Mouse (Mus musculus) hindbrain, embryonic 13.5 days (tissue): ENCODE data around the gene St6galnac3. TPM values are rescaled to one million over a fixed set of nuclear protein-coding genes. Genes with fewer than 3 reads are reported as not detected.
"Not testable (repeated sequence)": the region's sequence is repeated elsewhere in the genome, so short reads cannot be mapped to it uniquely, and the experiment has no call there.

Experiments used
- ATAC-seq: fragments of 200-750 bp; cut with Nextera tagmentation; 2 replicates; pipeline ENCODE4 v1.8.0; 2017; ENCODE audit warnings: moderate TSS enrichment; ENCODE audit not compliant: low FRiP score
- H3K27ac ChIP-seq: fragments of 300-500 bp; sonication (generic); 2 replicates; pipeline ENCODE4 v1.5.1; 2015; ENCODE audit warnings: inconsistent platforms, mild to moderate bottlenecking, moderate library complexity
- H3K27me3 ChIP-seq: fragments of 300-500 bp; sonication (generic); 2 replicates; pipeline ENCODE4 v1.6.1; 2015; ENCODE audit warnings: mild to moderate bottlenecking, inconsistent platforms
- H3K36me3 ChIP-seq: fragments of 300-500 bp; sonication (generic); 2 replicates; pipeline ENCODE4 v1.6.1; 2015; ENCODE audit warnings: mild to moderate bottlenecking, inconsistent platforms
- H3K4me1 ChIP-seq: fragments of 300-500 bp; sonication (generic); replicated peaks from 2 replicates; pipeline ENCODE4 v1.6.1; 2015; ENCODE audit warnings: inconsistent platforms
- H3K4me2 ChIP-seq: fragments of 300-500 bp; sonication (generic); 2 replicates; pipeline ENCODE4 v1.6.1; 2015; ENCODE audit warnings: inconsistent platforms, mild to moderate bottlenecking, moderate library complexity
- H3K4me3 ChIP-seq: fragments of 300-500 bp; sonication (generic); 2 replicates; pipeline ENCODE4 v1.5.1; 2015; ENCODE audit warnings: mild to moderate bottlenecking, inconsistent platforms
- H3K9ac ChIP-seq: fragments of 300-500 bp; sonication (generic); 2 replicates; pipeline ENCODE4 v1.6.1; 2015; ENCODE audit warnings: mild to moderate bottlenecking, inconsistent platforms
- H3K9me3 ChIP-seq: fragments of 300-500 bp; sonication (generic); 2 replicates; pipeline ENCODE4 v1.6.1; 2016; ENCODE audit warnings: inconsistent platforms
- WGBS: fragments of 180-500 bp; shearing (Covaris S2); methylation state at CpG from one replicate; pipeline ENCODE4 v1.1.7; 2015; 5-methylcytosine and 5-hydroxymethylcytosine counted together
- polyA plus RNA-seq: library from polyadenylated mRNA; unstranded; fragments of >200 nt; fragmentation: Nextera tagmentation; extraction: Ambion mirVana; gene quantifications from 2 replicates; pipeline ENCODE4 v1.2.1, GENCODE M21; 2015

Gene St6galnac3
- polyA plus RNA-seq, 1 experiment from 2014 or later = 30.3 TPM

- no peak overlapping the region for H3K4me2 ChIP-seq
- no peaks in the 10 kb centered on the region for H3K27me3 ChIP-seq
- no peak overlapping the region for H3K9ac ChIP-seq
- H3K4me1 ChIP-seq = peaks cover 22% of the 10 kb centered on the region
- no peak overlapping the region for H3K27ac ChIP-seq
- WGBS = 86% methylated on average over 4 of the region's 4 CpGs
- no peaks in the 10 kb centered on the region for H3K36me3 ChIP-seq
- no peak overlapping the region for H3K4me3 ChIP-seq
- H3K9me3 ChIP-seq = no peaks in the 10 kb centered on the region
- no peak for ATAC-seq
Observed at GRCm38 (mm10) chr3:153406220-153406619, 318.8 kb downstream of the St6galnac3 start.

DNA sequence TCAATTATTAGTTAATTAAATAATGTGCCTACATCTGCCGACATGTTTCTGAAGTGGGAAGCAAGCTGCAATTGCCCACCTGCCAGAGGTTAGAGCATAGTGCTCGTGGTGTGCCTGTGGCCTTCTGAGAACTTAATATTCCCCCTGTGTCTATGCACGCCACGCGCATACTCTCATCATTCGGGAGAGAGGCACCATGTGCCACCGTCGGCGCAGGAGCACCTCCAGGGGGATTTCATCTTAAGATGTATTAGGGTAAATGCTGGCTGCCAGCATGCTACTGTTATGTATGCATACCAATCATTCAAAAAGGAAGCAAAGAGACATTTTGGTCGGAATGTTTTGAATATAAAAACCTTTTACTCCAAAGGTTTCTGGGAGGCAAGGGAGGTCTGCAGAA, 319.3 kb downstream of the St6galnac3 start:
- Histone ChIP-seq H3K36me3 (no peaks in the 10 kb centered on the region), H3K4me1 (peaks cover 22% of the 10 kb centered on the region), H3K9me3 (no peaks in the 10 kb centered on the region), H3K9ac (no peak overlapping the region), H3K27me3 (no peaks in the 10 kb centered on the region), H3K4me2 (no peak overlapping the region), H3K4me3 (no peak overlapping the region), H3K27ac (peak overlapping the region; percentile 19)
- 0 out of 2 replicates have a peak, but pooled peaks have one; percentile 30 for ATAC-seq
- 31% methylated on average over 10 of the region's 10 CpGs for WGBS

- H3K9me3 ChIP-seq = no peaks in the 10 kb centered on the region
- H3K36me3 ChIP-seq = no peaks in the 10 kb centered on the region
- no peak for ATAC-seq
- H3K27me3 ChIP-seq = no peaks in the 10 kb centered on the region
- peaks cover 14% of the 10 kb centered on the region for H3K4me1 ChIP-seq
- H3K27ac ChIP-seq = no peak overlapping the region
- WGBS = 93% methylated on average over 3 of the region's 3 CpGs
- no peak overlapping the region for H3K4me3 ChIP-seq
- no peak overlapping the region for H3K9ac ChIP-seq
- H3K4me2 ChIP-seq = no peak overlapping the region
Observed at GRCm38 (mm10) chr3:153400259-153400658, 324.7 kb downstream of the St6galnac3 start.

GRCm38 (mm10) chr3:153399574-153399973, 325.4 kb downstream of the St6galnac3 start:
- Histone ChIP-seq H3K9me3 (no peaks in the 10 kb centered on the region), H3K9ac (no peak overlapping the region), H3K4me2 (no peak overlapping the region), H3K27me3 (no peaks in the 10 kb centered on the region), H3K4me3 (no peak overlapping the region), H3K36me3 (no peaks in the 10 kb centered on the region), H3K27ac (0 out of 2 replicates have a peak overlapping the region, but pooled peaks have one; percentile 8), H3K4me1 (peaks cover 10% of the 10 kb centered on the region)
- no peak for ATAC-seq
- 74% methylated on average over 6 of the region's 6 CpGs for WGBS

GRCm38 (mm10) chr3:153397726-153398125, 327.2 kb downstream of the St6galnac3 start:
- H3K36me3 ChIP-seq = no peaks in the 10 kb centered on the region
- 45% methylated on average over 9 of the region's 9 CpGs for WGBS
- H3K9ac ChIP-seq = no peak overlapping the region
- peaks cover 10% of the 10 kb centered on the region for H3K4me1 ChIP-seq
- H3K4me3 ChIP-seq = no peak overlapping the region
- no peaks in the 10 kb centered on the region for H3K9me3 ChIP-seq
- H3K27me3 ChIP-seq = no peaks in the 10 kb centered on the region
- ATAC-seq = no peak
- H3K4me2 ChIP-seq = no peak overlapping the region
- no peak overlapping the region; the same call in 1 of the 2 replicates for H3K27ac ChIP-seq

GRCm38 (mm10) chr3:153396375-153397068, 328.5 kb downstream of the St6galnac3 start:
- no peaks in the 10 kb centered on the region for H3K27me3 ChIP-seq
- peaks cover 10% of the 10 kb centered on the region for H3K4me1 ChIP-seq
- no peak overlapping the region for H3K9ac ChIP-seq
- H3K36me3 ChIP-seq = no peaks in the 10 kb centered on the region
- no peak overlapping the region for H3K27ac ChIP-seq
- no peak overlapping the region for H3K4me2 ChIP-seq
- H3K9me3 ChIP-seq = no peaks in the 10 kb centered on the region
- no peak for ATAC-seq
- WGBS = 79% methylated on average over 12 of the region's 12 CpGs
- no peak overlapping the region for H3K4me3 ChIP-seq

- Histone ChIP-seq H3K4me3 (no peak overlapping the region), H3K9ac (no peak overlapping the region)
- WGBS = 93% methylated on average over 5 of the region's 5 CpGs
Observed at GRCm38 (mm10) chr3:153395351-153395750, 329.6 kb downstream of the St6galnac3 start.

DNA sequence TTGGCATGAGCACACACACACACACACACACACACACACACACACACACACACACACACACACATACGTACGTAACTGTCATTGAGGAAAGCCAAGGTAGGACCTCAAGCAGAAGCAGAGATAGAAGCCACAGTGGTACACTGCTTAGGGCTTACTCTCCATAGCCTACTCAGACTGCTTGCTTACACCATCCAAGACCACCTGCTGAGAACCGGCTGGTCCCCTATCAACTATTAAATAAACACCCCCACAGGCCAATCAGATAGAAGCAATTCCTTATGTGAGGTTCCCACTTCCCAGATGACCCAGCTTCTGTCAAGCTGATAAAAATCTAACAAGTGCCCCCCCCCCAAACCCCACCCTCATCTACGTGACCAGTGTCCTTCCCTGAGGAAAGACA, 330.2 kb downstream of the St6galnac3 start:
- 98% methylated on average over 4 of the region's 4 CpGs for WGBS
- Histone ChIP-seq H3K27ac (no peak overlapping the region), H3K4me2 (no peak overlapping the region), H3K9me3 (no peaks in the 10 kb centered on the region), H3K4me1 (peaks cover 10% of the 10 kb centered on the region), H3K36me3 (no peaks in the 10 kb centered on the region), H3K9ac (no peak overlapping the region), H3K4me3 (no peak overlapping the region), H3K27me3 (no peaks in the 10 kb centered on the region)
- no peak for ATAC-seq

More at GRCm38 (mm10) chr3:153395351-153395750, 329.6 kb downstream of the St6galnac3 start:
- H3K4me2 ChIP-seq = no peak overlapping the region
- H3K36me3 ChIP-seq = no peaks in the 10 kb centered on the region
- no peaks in the 10 kb centered on the region for H3K27me3 ChIP-seq
- peaks cover 10% of the 10 kb centered on the region for H3K4me1 ChIP-seq
- ATAC-seq = no peak
- H3K9me3 ChIP-seq = no peaks in the 10 kb centered on the region
- H3K27ac ChIP-seq = no peak overlapping the region

- Histone ChIP-seq H3K4me1 (peaks cover 10% of the 10 kb centered on the region; the same call in 1 of the 2 replicates), H3K36me3 (no peaks in the 10 kb centered on the region), H3K27ac (no peak overlapping the region), H3K9me3 (no peaks in the 10 kb centered on the region), H3K4me2 (no peak overlapping the region), H3K4me3 (no peak overlapping the region), H3K27me3 (no peaks in the 10 kb centered on the region), H3K9ac (no peak overlapping the region)
- ATAC-seq = no peak
- WGBS = 92% methylated on average over 9 of the region's 9 CpGs
Observed at GRCm38 (mm10) chr3:153394224-153394623, 330.8 kb downstream of the St6galnac3 start.

DNA sequence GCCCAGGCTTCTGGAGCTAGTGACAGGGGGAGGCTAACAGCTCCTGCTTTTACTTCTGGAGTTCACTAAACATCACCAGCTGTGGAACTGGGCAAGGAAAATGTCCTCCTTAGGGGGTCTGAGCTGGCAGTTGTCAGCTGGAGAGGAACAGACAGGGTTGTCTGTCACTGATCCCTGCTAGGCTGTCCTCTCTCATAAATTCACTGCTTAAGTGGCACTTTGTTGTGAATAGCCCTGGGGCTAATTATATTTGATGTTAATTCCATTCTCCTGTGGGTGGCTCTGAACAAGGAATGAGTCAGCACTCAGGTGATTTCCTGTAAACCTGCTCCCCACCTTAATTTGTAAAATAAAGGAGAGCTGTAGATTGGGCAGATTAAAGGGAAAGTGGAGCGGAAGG, 333.5 kb downstream of the St6galnac3 start:
- not testable (repeated sequence) for H3K36me3 ChIP-seq, H3K4me3 ChIP-seq, H3K9me3 ChIP-seq, H3K4me1 ChIP-seq, H3K27ac ChIP-seq, H3K4me2 ChIP-seq, H3K27me3 ChIP-seq, H3K9ac ChIP-seq
- ATAC-seq = peak; percentile 49; the same call in 1 of the 2 replicates
- WGBS = 65% methylated on average over 1 of the region's 1 CpGs

DNA sequence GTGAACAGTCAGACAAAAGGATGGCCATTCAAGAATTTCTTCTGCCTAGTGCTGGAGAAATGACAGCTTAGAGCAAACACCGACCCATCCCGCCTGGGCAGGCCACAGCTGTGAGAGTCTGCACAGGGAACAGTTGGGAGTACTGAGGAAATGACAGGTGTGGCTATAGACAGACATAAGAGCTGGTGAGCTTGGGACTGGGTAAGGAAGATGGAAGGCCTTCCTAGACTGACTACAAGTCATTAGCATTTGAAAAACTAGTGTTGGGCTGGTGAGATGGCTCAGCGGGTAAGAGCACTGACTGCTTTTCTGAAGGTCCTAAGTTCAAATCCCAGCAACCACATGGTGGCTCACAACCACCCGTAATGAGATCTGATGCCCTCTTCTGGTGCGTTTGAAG, 340.3 kb downstream of the St6galnac3 start:
- not testable (repeated sequence) for H3K36me3 ChIP-seq, H3K27ac ChIP-seq, H3K9ac ChIP-seq, H3K9me3 ChIP-seq, H3K4me2 ChIP-seq, H3K27me3 ChIP-seq, H3K4me3 ChIP-seq, ATAC-seq, H3K4me1 ChIP-seq
- WGBS = 67% methylated on average over 5 of the region's 5 CpGs

- WGBS = 93% methylated on average over 2 of the region's 2 CpGs
- peaks cover 6% of the 10 kb centered on the region for H3K4me1 ChIP-seq
- H3K4me3 ChIP-seq = no peak overlapping the region
- ATAC-seq = no peak
- H3K9ac ChIP-seq = no peak overlapping the region
- H3K4me2 ChIP-seq = no peak overlapping the region
- H3K27ac ChIP-seq = no peak overlapping the region
- no peaks in the 10 kb centered on the region for H3K36me3 ChIP-seq
- H3K27me3 ChIP-seq = no peaks in the 10 kb centered on the region
- H3K9me3 ChIP-seq = no peaks in the 10 kb centered on the region
Observed at GRCm38 (mm10) chr3:153383656-153384055, 341.3 kb downstream of the St6galnac3 start.
